ENCODE assay signal across 26 mouse cellular contexts in the genomic region with DNA sequence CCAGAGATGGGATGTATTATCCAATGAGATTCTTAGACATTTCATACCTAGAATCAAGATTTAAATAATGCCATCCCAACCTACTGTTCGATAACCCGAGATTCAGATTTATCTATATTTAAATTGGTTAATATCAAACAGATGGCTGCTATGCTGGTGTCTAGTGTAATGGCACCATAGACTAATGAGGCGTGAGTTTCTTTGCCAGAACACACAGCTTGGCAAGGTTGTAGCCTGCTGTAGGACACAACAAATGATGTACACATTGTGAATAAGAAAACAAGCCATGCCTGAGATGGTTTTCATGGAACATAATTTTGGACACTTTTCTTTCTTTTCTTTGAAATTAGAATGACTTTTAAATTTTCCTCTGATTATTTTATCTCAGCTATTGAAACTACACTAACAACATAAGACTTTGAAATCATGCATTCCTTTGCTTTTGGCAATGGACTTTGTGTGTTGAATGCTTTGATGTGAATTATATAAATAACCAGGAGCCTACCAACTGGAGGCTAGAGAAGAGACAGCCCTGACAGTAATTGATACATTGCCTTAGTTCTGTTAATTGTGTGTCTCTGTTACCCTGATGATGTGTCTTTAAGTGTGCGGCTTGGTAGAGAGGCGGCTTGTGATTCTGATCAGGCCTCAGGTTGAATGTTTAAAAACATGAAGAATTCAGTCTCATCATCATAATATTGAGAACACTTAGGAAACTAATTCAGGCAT.
"Had no signal": no experiment of that assay in that cellular context is flagged by ENCODE, and none has a peak within 500 bp of the region (broad histone marks: within the 10 kb centered on the region; RNA-seq: fewer than 3 reads in every experiment).

No protein-coding gene starts in this region.

- H3K9me3 ChIP-seq: limb, embryonic 10.5 days; limb, embryonic 13.5 days; liver, embryonic 12.5 days; liver, embryonic 15.5 days; lung, embryonic 15.5 days; megakaryocyte, embryonic 14.5 days; midbrain, embryonic 10.5 days; midbrain, embryonic 13.5 days; neural tube, embryonic 13.5 days; stomach, embryonic 15.5 days had no signal

- H3K27ac ChIP-seq: kidney, postnatal 0 days; layer of hippocampus, adult 2 months; limb, embryonic 10.5 days; limb, embryonic 13.5 days; liver, embryonic 12.5 days; liver, embryonic 15.5 days; lung, embryonic 15.5 days; midbrain, embryonic 10.5 days; midbrain, embryonic 13.5 days; neural tube, embryonic 13.5 days; stomach, embryonic 15.5 days had no signal

- ATAC-seq: liver, embryonic 12.5 days; midbrain, embryonic 13.5 days; midbrain, embryonic 16.5 days had no signal

- H3K36me3 ChIP-seq: limb, embryonic 10.5 days; limb, embryonic 13.5 days; liver, embryonic 12.5 days; liver, embryonic 15.5 days; lung, embryonic 15.5 days; midbrain, embryonic 10.5 days; stomach, embryonic 15.5 days had no signal

- DNase-seq: kidney, postnatal 25 days; layer of hippocampus, adult 9-11 months; liver; lung, adult 18-20 months; lung, postnatal 10 days; lung, postnatal 36 days; retina, postnatal 1 day; right cerebral cortex, postnatal 25 days; spleen, adult 18-20 months; thymus, adult 2 months; thymus, postnatal 14 days; thymus, postnatal 4 days had no signal

- H3K4me2 ChIP-seq: limb, embryonic 13.5 days; liver, embryonic 12.5 days; liver, embryonic 15.5 days; lung, embryonic 15.5 days; midbrain, embryonic 13.5 days; neural tube, embryonic 13.5 days; stomach, embryonic 15.5 days had no signal

- H3K4me3 ChIP-seq: layer of hippocampus, adult 2 months; limb, embryonic 10.5 days; limb, embryonic 13.5 days; liver, embryonic 12.5 days; liver, embryonic 15.5 days; lung, embryonic 15.5 days; megakaryocyte, embryonic 14.5 days; midbrain, embryonic 10.5 days; midbrain, embryonic 13.5 days; myocyte; neural tube, embryonic 13.5 days; stomach, embryonic 15.5 days had no signal

- H3K9ac ChIP-seq: limb, embryonic 13.5 days; liver, embryonic 12.5 days; liver, embryonic 15.5 days; lung, embryonic 15.5 days; midbrain, embryonic 13.5 days; neural tube, embryonic 13.5 days; stomach, embryonic 15.5 days had no signal

- H3K27me3 ChIP-seq: limb, embryonic 13.5 days; liver, embryonic 12.5 days; liver, embryonic 15.5 days; lung, embryonic 15.5 days; midbrain, embryonic 13.5 days; neural tube, embryonic 13.5 days; stomach, embryonic 15.5 days had no signal

- H3K4me1 ChIP-seq: limb, embryonic 10.5 days; liver, embryonic 12.5 days; liver, embryonic 15.5 days; stomach, embryonic 15.5 days had no signal
